Mouse (Mus musculus) testis, postnatal 10 days (tissue): ENCODE results near the gene Cdcp2.

Experiments
- DNase-seq: peaks from one replicate; pipeline ENCODE4 v3.0.0; 2021; ENCODE audit warnings: low spot score

Cdcp2 gene

GRCm38 (mm10) chr4:107096841-107097373, at the start of gene Cdcp2:
Gene Cdcp2 (plus strand): TSS chr4:107096891.
- DNase-seq, result no peak

GRCm38 (mm10) chr4:107047806-107048205, 48.9 kb upstream of the Cdcp2 start:
- DNase-seq, result no peak

GRCm38 (mm10) chr4:107048568-107049162, 48.0 kb upstream of the Cdcp2 start:
- peak; percentile 75 for DNase-seq

- no peak for DNase-seq
These were observed 44.8 kb upstream of the Cdcp2 start for GRCm38 (mm10) chr4:107051889-107052288.

GRCm38 (mm10) chr4:107052962-107053553, 43.6 kb upstream of the Cdcp2 start:
- no peak for DNase-seq

- DNase-seq, result no peak
These were observed 40.6 kb upstream of the Cdcp2 start for GRCm38 (mm10) chr4:107056088-107056487.

GRCm38 (mm10) chr4:107058346-107058745, 38.3 kb upstream of the Cdcp2 start:
- no peak for DNase-seq

- no peak for DNase-seq
These were observed 37.9 kb upstream of the Cdcp2 start for GRCm38 (mm10) chr4:107058781-107059180.

- no peak for DNase-seq
These were observed 35.1 kb upstream of the Cdcp2 start for GRCm38 (mm10) chr4:107061560-107061959.

GRCm38 (mm10) chr4:107063214-107063613, 33.5 kb upstream of the Cdcp2 start:
- no peak for DNase-seq

GRCm38 (mm10) chr4:107064394-107065098, 32.1 kb upstream of the Cdcp2 start:
- DNase-seq, result no peak

GRCm38 (mm10) chr4:107066252-107067124, 30.2 kb upstream of the Cdcp2 start, which contains the start of the genes Mrpl37 and Cyb5rl:
Gene Mrpl37 (minus strand): TSS chr4:107066868.
Gene Cyb5rl (plus strand): TSS chr4:107066988.
- peak; percentile 97 for DNase-seq

- peak; percentile 67 for DNase-seq
These were observed 29.4 kb upstream of the Cdcp2 start for GRCm38 (mm10) chr4:107067151-107067840.

- DNase-seq, result no peak
These were observed 24.3 kb upstream of the Cdcp2 start for GRCm38 (mm10) chr4:107072343-107072742.

GRCm38 (mm10) chr4:107075456-107075855, 21.2 kb upstream of the Cdcp2 start:
- no peak for DNase-seq

GRCm38 (mm10) chr4:107078894-107079293, 17.8 kb upstream of the Cdcp2 start:
- DNase-seq, result no peak

GRCm38 (mm10) chr4:107079716-107080115, 17.0 kb upstream of the Cdcp2 start:
- no peak for DNase-seq

- no peak for DNase-seq
These were observed 14.5 kb upstream of the Cdcp2 start for GRCm38 (mm10) chr4:107082185-107082584.

GRCm38 (mm10) chr4:107083126-107083525, 13.6 kb upstream of the Cdcp2 start:
- DNase-seq, result no peak

GRCm38 (mm10) chr4:107084343-107084742, 12.3 kb upstream of the Cdcp2 start:
- no peak for DNase-seq

GRCm38 (mm10) chr4:107084858-107085257, 11.8 kb upstream of the Cdcp2 start:
- no peak for DNase-seq
